Mouse (Mus musculus) C2C12 (cell line): ENCODE results near the gene Slc25a13. TPM values are rescaled to one million over a fixed set of nuclear protein-coding genes. Genes with fewer than 3 reads are reported as not detected.

Experiments used
- H3K27me3 ChIP-seq: one replicate; pipeline ENCODE4 v1.6.1; 2011; ENCODE audit not compliant: control insufficient read depth, insufficient read depth, insufficient read length
- H3K36me3 ChIP-seq: one replicate; pipeline ENCODE4 v1.6.1; 2011; ENCODE audit not compliant: control insufficient read depth, insufficient read depth
- H3K4me3 ChIP-seq: one replicate; pipeline ENCODE4 v1.5.1; 2011; ENCODE audit warnings: mild to moderate bottlenecking, control low read depth; ENCODE audit not compliant: poor library complexity, insufficient read depth, severe bottlenecking
- H3K79me2 ChIP-seq: one replicate; pipeline ENCODE4 v1.6.1; 2011; ENCODE audit not compliant: control insufficient read depth, insufficient read depth
- H3K79me3 ChIP-seq: one replicate; pipeline ENCODE4 v1.6.1; 2011; ENCODE audit warnings: low read depth, control low read depth
- H3ac ChIP-seq: one replicate; pipeline ENCODE3; 2011; ENCODE audit warnings: low read depth; ENCODE audit not compliant: control insufficient read depth, insufficient read length
- CEBPB ChIP-seq: IDR thresholded peaks from one replicate; pipeline ENCODE4 v1.6.1; 2011; ENCODE audit warnings: low read depth, mild to moderate bottlenecking, control low read depth, moderate library complexity
- CTCF ChIP-seq: IDR thresholded peaks from one replicate; pipeline ENCODE4 v1.5.1; 2011; ENCODE audit not compliant: control insufficient read depth, insufficient read depth, insufficient read length
- FOSL1 ChIP-seq: IDR thresholded peaks from one replicate; pipeline ENCODE4 v1.8.0; 2011; ENCODE audit warnings: mild to moderate bottlenecking, low read length; ENCODE audit not compliant: poor library complexity, insufficient read depth, severe bottlenecking
- MAX ChIP-seq: IDR thresholded peaks from one replicate; pipeline ENCODE4 v1.6.1; 2011; ENCODE audit warnings: mild to moderate bottlenecking, control low read depth
- MYOD1 ChIP-seq: IDR thresholded peaks from one replicate; pipeline ENCODE4 v1.6.1; 2011; ENCODE audit warnings: low read depth; ENCODE audit not compliant: control insufficient read depth, insufficient read length
- MYOG ChIP-seq: IDR thresholded peaks from one replicate; pipeline ENCODE4 v1.6.1; 2011; ENCODE audit not compliant: control insufficient read depth, insufficient read length; ENCODE audit errors: extremely low read depth
- USF1 ChIP-seq: IDR thresholded peaks from one replicate; pipeline ENCODE4 v1.6.1; 2011; ENCODE audit warnings: low read depth, mild to moderate bottlenecking, control low read depth, moderate library complexity
- polyA plus RNA-seq: library from polyadenylated mRNA; unstranded; fragments of >200 nt; fragmentation: generic; extraction: Trizol; gene quantifications from one replicate; pipeline ENCODE4 v1.2.1, GENCODE M21; 2012; ENCODE audit warnings: missing spikeins

Slc25a13 gene
- polyA plus RNA-seq, 1 experiment: 0.69 TPM

- TF ChIP-seq CEBPB (no peak), USF1 (no peak), FOSL1 (no peak), MYOD1 (no peak), CTCF (no peak), MAX (no peak), MYOG (no peak)
- H3K79me2 ChIP-seq: no peaks in the 10 kb centered on the region
- no peak overlapping the region for H3K4me3 ChIP-seq
- H3K27me3 ChIP-seq: no peaks in the 10 kb centered on the region
- no peaks in the 10 kb centered on the region for H3K36me3 ChIP-seq
- no peak overlapping the region for H3ac ChIP-seq
- H3K79me3 ChIP-seq: no peaks in the 10 kb centered on the region
These were observed 200.0 kb downstream of the Slc25a13 start for GRCm38 (mm10) chr6:6016931-6017330.

GRCm38 (mm10) chr6:6015616-6016015 is 201.4 kb downstream of the Slc25a13 start:
- H3K79me3 ChIP-seq: no peaks in the 10 kb centered on the region
- H3K79me2 ChIP-seq: no peaks in the 10 kb centered on the region
- TF ChIP-seq MYOG (no peak), CTCF (no peak), USF1 (no peak), CEBPB (no peak), MAX (no peak), MYOD1 (no peak), FOSL1 (no peak)
- no peak overlapping the region for H3ac ChIP-seq
- no peak overlapping the region for H3K4me3 ChIP-seq
- no peaks in the 10 kb centered on the region for H3K27me3 ChIP-seq
- no peaks in the 10 kb centered on the region for H3K36me3 ChIP-seq

- TF ChIP-seq USF1 (no peak), MYOD1 (no peak)
These were observed 205.6 kb downstream of the Slc25a13 start for GRCm38 (mm10) chr6:6011364-6011763.

GRCm38 (mm10) chr6:6005762-6006431 is 211.1 kb downstream of the Slc25a13 start:
- no peak overlapping the region for H3K4me3 ChIP-seq
- TF ChIP-seq MYOD1 (no peak), MYOG (no peak), CTCF (peak; percentile 58)
- no peaks in the 10 kb centered on the region for H3K79me2 ChIP-seq
- H3ac ChIP-seq: no peak overlapping the region
- no peaks in the 10 kb centered on the region for H3K79me3 ChIP-seq
- peaks cover 4% of the 10 kb centered on the region for H3K27me3 ChIP-seq
- H3K36me3 ChIP-seq: no peaks in the 10 kb centered on the region

More at GRCm38 (mm10) chr6:6011364-6011763, 205.6 kb downstream of the Slc25a13 start:
- Histone ChIP-seq H3K79me2 (no peaks in the 10 kb centered on the region), H3ac (no peak overlapping the region), H3K36me3 (no peaks in the 10 kb centered on the region), H3K4me3 (no peak overlapping the region), H3K27me3 (no peaks in the 10 kb centered on the region), H3K79me3 (no peaks in the 10 kb centered on the region)

GRCm38 (mm10) chr6:6004756-6005485 is 212.1 kb downstream of the Slc25a13 start:
- TF ChIP-seq FOSL1 (no peak), MAX (no peak), CTCF (no peak), MYOG (no peak), CEBPB (no peak), USF1 (no peak), MYOD1 (no peak)
- no peaks in the 10 kb centered on the region for H3K36me3 ChIP-seq
- H3K79me3 ChIP-seq: no peaks in the 10 kb centered on the region
- no peak overlapping the region for H3ac ChIP-seq
- no peak overlapping the region for H3K4me3 ChIP-seq
- H3K79me2 ChIP-seq: no peaks in the 10 kb centered on the region
- peaks cover 4% of the 10 kb centered on the region for H3K27me3 ChIP-seq

GRCm38 (mm10) chr6:6002061-6002460 is 214.9 kb downstream of the Slc25a13 start:
- TF ChIP-seq CTCF (no peak), FOSL1 (no peak), USF1 (no peak), MYOD1 (no peak), MYOG (no peak), MAX (no peak), CEBPB (no peak)

More at GRCm38 (mm10) chr6:6002061-6002460, 214.9 kb downstream of the Slc25a13 start:
- no peaks in the 10 kb centered on the region for H3K79me3 ChIP-seq
- no peaks in the 10 kb centered on the region for H3K79me2 ChIP-seq
- H3ac ChIP-seq: no peak overlapping the region
- no peak overlapping the region for H3K4me3 ChIP-seq
- peaks cover 4% of the 10 kb centered on the region for H3K27me3 ChIP-seq
- no peaks in the 10 kb centered on the region for H3K36me3 ChIP-seq
